Mouse (Mus musculus): Measurements from ENCODE around the gene Hoxc10. TPM values are rescaled to one million over a fixed set of nuclear protein-coding genes. Genes with fewer than 3 reads are reported as not detected.

Gene Hoxc10
- polyA plus RNA-seq, 1 experiment: not detected

- no peaks in the 10 kb centered on the region for H3K4me1 ChIP-seq (ENCODE audit: control insufficient read depth, insufficient read depth, low read length)
- TF ChIP-seq CTCF (IDR thresholded peaks at IDR 0.05; ENCODE audit: extremely low read depth, insufficient read depth, low read length): no peak
- TF ChIP-seq POLR2A (IDR thresholded peaks at IDR 0.05; ENCODE audit: extremely low read depth, insufficient read depth, low read length): no peak
- no peak overlapping the region for H3K4me3 ChIP-seq (ENCODE audit: insufficient read depth, low read length)
- H3K27ac ChIP-seq (ENCODE audit: insufficient read depth, low read length): no peak overlapping the region
Observed at GRCm38 (mm10) chr15:102996548-102996947, 30.0 kb downstream of the Hoxc10 start.

- no peak overlapping the region for H3K27ac ChIP-seq (ENCODE audit: insufficient read depth, low read length)
- H3K4me3 ChIP-seq (ENCODE audit: insufficient read depth, low read length): no peak overlapping the region
- H3K4me1 ChIP-seq (ENCODE audit: control insufficient read depth, insufficient read depth, low read length): no peaks in the 10 kb centered on the region
- no peak for TF ChIP-seq POLR2A (IDR thresholded peaks at IDR 0.05; ENCODE audit: extremely low read depth, insufficient read depth, low read length)
- no peak for TF ChIP-seq CTCF (IDR thresholded peaks at IDR 0.05; ENCODE audit: extremely low read depth, insufficient read depth, low read length)
Observed at GRCm38 (mm10) chr15:102997431-102997830, 30.8 kb downstream of the Hoxc10 start.

- Histone ChIP-seq H3K4me1 (ENCODE audit: control insufficient read depth, insufficient read depth, low read length) (no peaks in the 10 kb centered on the region), H3K4me3 (ENCODE audit: insufficient read depth, low read length) (0 out of 2 replicates have a peak within 1 kb of the TSS, but pooled peaks have one; percentile 13), H3K27ac (ENCODE audit: insufficient read depth, low read length) (no peak within 1 kb of the TSS)
- TF ChIP-seq POLR2A (IDR thresholded peaks at IDR 0.05; ENCODE audit: extremely low read depth, insufficient read depth, low read length): no peak
- TF ChIP-seq CTCF (IDR thresholded peaks at IDR 0.05; ENCODE audit: extremely low read depth, insufficient read depth, low read length): no peak
Observed at GRCm38 (mm10) chr15:102997939-102998355, 31.4 kb downstream of the Hoxc10 start, which contains the start of gene Hoxc6. Gene Hoxc6, plus strand, starts transcription at chr15:102998257.

- H3K4me3 ChIP-seq (ENCODE audit: insufficient read depth, low read length): 0 out of 2 replicates have a peak overlapping the region, but pooled peaks have one; percentile 13
- no peak overlapping the region for H3K27ac ChIP-seq (ENCODE audit: insufficient read depth, low read length)
- no peak for TF ChIP-seq POLR2A (IDR thresholded peaks at IDR 0.05; ENCODE audit: extremely low read depth, insufficient read depth, low read length)
- TF ChIP-seq CTCF (IDR thresholded peaks at IDR 0.05; ENCODE audit: extremely low read depth, insufficient read depth, low read length): no peak
- no peaks in the 10 kb centered on the region for H3K4me1 ChIP-seq (ENCODE audit: control insufficient read depth, insufficient read depth, low read length)
Observed at GRCm38 (mm10) chr15:102998608-102999182, 32.1 kb downstream of the Hoxc10 start.

- H3K4me1 ChIP-seq (ENCODE audit: control insufficient read depth, insufficient read depth, low read length): no peaks in the 10 kb centered on the region
- no peak for TF ChIP-seq POLR2A (IDR thresholded peaks at IDR 0.05; ENCODE audit: extremely low read depth, insufficient read depth, low read length)
- TF ChIP-seq CTCF (IDR thresholded peaks at IDR 0.05; ENCODE audit: extremely low read depth, insufficient read depth, low read length): no peak
- no peak overlapping the region for H3K27ac ChIP-seq (ENCODE audit: insufficient read depth, low read length)
- H3K4me3 ChIP-seq (ENCODE audit: insufficient read depth, low read length): 0 out of 2 replicates have a peak overlapping the region, but pooled peaks have one; percentile 13
Observed at GRCm38 (mm10) chr15:102999183-102999831, 32.7 kb downstream of the Hoxc10 start.

DNA sequence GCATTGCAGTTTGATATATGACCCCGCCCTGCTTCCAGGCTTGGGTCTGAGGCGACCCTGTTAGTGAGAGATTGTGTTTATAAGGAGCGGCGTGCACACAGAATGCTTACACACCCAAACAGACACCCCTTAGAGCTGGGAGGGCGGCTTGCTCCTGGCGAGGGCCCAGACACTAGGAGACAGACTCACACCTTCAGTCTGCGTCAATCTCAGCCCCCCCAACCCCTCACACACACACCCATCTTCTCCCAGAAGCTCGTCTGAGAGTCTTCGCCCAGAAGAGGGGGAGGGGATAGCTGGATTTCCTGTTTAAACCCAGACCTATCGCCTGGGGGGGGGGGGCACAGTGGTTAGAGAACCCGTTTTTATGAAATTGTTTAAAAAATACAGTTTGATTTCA is 33.4 kb downstream of the Hoxc10 start:
- Histone ChIP-seq H3K4me1 (ENCODE audit: control insufficient read depth, insufficient read depth, low read length) (no peaks in the 10 kb centered on the region), H3K27ac (ENCODE audit: insufficient read depth, low read length) (no peak overlapping the region), H3K4me3 (ENCODE audit: insufficient read depth, low read length) (no peak overlapping the region)
- TF ChIP-seq POLR2A (IDR thresholded peaks at IDR 0.05; ENCODE audit: extremely low read depth, insufficient read depth, low read length): no peak
- TF ChIP-seq CTCF (IDR thresholded peaks at IDR 0.05; ENCODE audit: extremely low read depth, insufficient read depth, low read length): no peak

GRCm38 (mm10) chr15:103000501-103000901 is 33.9 kb downstream of the Hoxc10 start:
- no peak overlapping the region for H3K4me3 ChIP-seq (ENCODE audit: insufficient read depth, low read length)
- no peaks in the 10 kb centered on the region for H3K4me1 ChIP-seq (ENCODE audit: control insufficient read depth, insufficient read depth, low read length)
- no peak for TF ChIP-seq CTCF (IDR thresholded peaks at IDR 0.05; ENCODE audit: extremely low read depth, insufficient read depth, low read length)
- TF ChIP-seq POLR2A (IDR thresholded peaks at IDR 0.05; ENCODE audit: extremely low read depth, insufficient read depth, low read length): no peak
- H3K27ac ChIP-seq (ENCODE audit: insufficient read depth, low read length): no peak overlapping the region

GRCm38 (mm10) chr15:103001370-103001769 is 34.8 kb downstream of the Hoxc10 start:
- H3K4me3 ChIP-seq (ENCODE audit: insufficient read depth, low read length): no peak overlapping the region
- H3K4me1 ChIP-seq (ENCODE audit: control insufficient read depth, insufficient read depth, low read length): no peaks in the 10 kb centered on the region
- no peak overlapping the region for H3K27ac ChIP-seq (ENCODE audit: insufficient read depth, low read length)
- no peak for TF ChIP-seq CTCF (IDR thresholded peaks at IDR 0.05; ENCODE audit: extremely low read depth, insufficient read depth, low read length)
- TF ChIP-seq POLR2A (IDR thresholded peaks at IDR 0.05; ENCODE audit: extremely low read depth, insufficient read depth, low read length): no peak

DNA sequence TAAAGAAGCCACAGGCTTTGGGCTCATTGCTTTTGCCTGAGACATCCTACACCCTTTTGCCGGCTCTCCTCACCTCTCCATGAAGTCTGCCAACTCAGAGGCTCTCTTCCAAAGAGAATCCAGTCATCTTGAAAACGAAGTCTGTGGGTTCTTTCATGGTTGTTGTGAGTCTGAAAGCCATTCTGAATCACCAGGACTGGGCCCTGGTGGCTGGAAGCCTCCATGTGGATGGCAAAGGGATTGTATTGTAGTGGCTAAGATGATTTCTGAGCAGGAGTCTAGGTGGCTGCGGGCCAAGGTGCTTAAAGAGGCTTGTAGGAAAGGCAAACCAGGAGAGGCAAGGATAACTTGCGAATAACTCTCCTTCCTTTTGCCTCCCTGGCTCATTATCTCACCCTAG is 35.6 kb downstream of the Hoxc10 start:
- Histone ChIP-seq H3K4me3 (ENCODE audit: insufficient read depth, low read length) (no peak overlapping the region), H3K27ac (ENCODE audit: insufficient read depth, low read length) (no peak overlapping the region), H3K4me1 (ENCODE audit: control insufficient read depth, insufficient read depth, low read length) (no peaks in the 10 kb centered on the region)
- TF ChIP-seq POLR2A (IDR thresholded peaks at IDR 0.05; ENCODE audit: extremely low read depth, insufficient read depth, low read length) (no peak), CTCF (IDR thresholded peaks at IDR 0.05; ENCODE audit: extremely low read depth, insufficient read depth, low read length) (no peak)
